Mouse (Mus musculus) lung, adult 2 months (tissue): ENCODE data around the gene Npas3.

Experiments
- CTCF ChIP-seq: fragments of 200-500 bp; IDR thresholded peaks from 2 replicates; pipeline ENCODE4 v1.5.1; 2011; ENCODE audit warnings: mild to moderate bottlenecking, low read length, control low read depth; ENCODE audit not compliant: insufficient read depth
- POLR2A ChIP-seq: fragments of 200-500 bp; IDR thresholded peaks from 2 replicates; pipeline ENCODE4 v1.6.1; 2011; ENCODE audit warnings: low read depth, mild to moderate bottlenecking, control low read depth, low read length, borderline replicate concordance; ENCODE audit errors: extremely low read depth

- TF ChIP-seq CTCF (no peak), POLR2A (no peak)
Measured at GRCm38 (mm10) chr12:53881684-53882083, 633.2 kb downstream of the Npas3 start.
